Mouse (Mus musculus) right cerebral cortex, adult 2 months (tissue): ENCODE data around the gene Iqcf1.
A peak's percentile ranks its signal among the peaks of the same experiment; 100 is the strongest.
"Not testable (repeated sequence)": the region's sequence is repeated elsewhere in the genome, so short reads cannot be mapped to it uniquely, and the experiment has no call there.

Source experiments
- DNase-seq, 2 experiments: peaks; one replicate each; pipeline ENCODE4 v3.0.0; 2021 to 2022; ENCODE audit warnings: low spot score in 2 of 2

Iqcf1 gene

GRCm38 (mm10) chr9:106482578-106483115, 17.1 kb upstream of the Iqcf1 start:
- DNase-seq = no peak

- DNase-seq = no peak
Observed at GRCm38 (mm10) chr9:106483136-106483535, 16.6 kb upstream of the Iqcf1 start.

GRCm38 (mm10) chr9:106483606-106484005, 16.2 kb upstream of the Iqcf1 start:
- DNase-seq = no peak

- no peak for DNase-seq
Observed at GRCm38 (mm10) chr9:106485076-106485475, 14.7 kb upstream of the Iqcf1 start.

- DNase-seq = not testable (repeated sequence)
Observed at GRCm38 (mm10) chr9:106487602-106488001, 12.2 kb upstream of the Iqcf1 start.

- no peak for DNase-seq
Observed at GRCm38 (mm10) chr9:106501846-106502245, 2.1 kb downstream of the Iqcf1 start.

- DNase-seq = no peak
Observed at GRCm38 (mm10) chr9:106504246-106504645, 4.5 kb downstream of the Iqcf1 start.

GRCm38 (mm10) chr9:106509356-106509755, 9.6 kb downstream of the Iqcf1 start:
- peak in 1 of 2 experiments; percentile 19 for DNase-seq

- DNase-seq = peak; percentile 10 to 15
Observed at GRCm38 (mm10) chr9:106512729-106513450, 13.1 kb downstream of the Iqcf1 start.

- no peak for DNase-seq
Observed at GRCm38 (mm10) chr9:106513566-106513965, 13.8 kb downstream of the Iqcf1 start.

- DNase-seq = no peak
Observed at GRCm38 (mm10) chr9:106514273-106514672, 14.5 kb downstream of the Iqcf1 start, which contains the start of gene Iqcf5. Iqcf5 (plus strand) TSS chr9:106514573.

- DNase-seq = no peak
Observed at GRCm38 (mm10) chr9:106519433-106519832, 19.7 kb downstream of the Iqcf1 start.

GRCm38 (mm10) chr9:106519909-106520308, 20.1 kb downstream of the Iqcf1 start:
- no peak for DNase-seq

- DNase-seq = peak; percentile 25 to 32
Observed at GRCm38 (mm10) chr9:106531833-106532232, 32.1 kb downstream of the Iqcf1 start.

- no peak for DNase-seq
Observed at GRCm38 (mm10) chr9:106534296-106534695, 34.5 kb downstream of the Iqcf1 start.

GRCm38 (mm10) chr9:106534975-106535374, 35.2 kb downstream of the Iqcf1 start:
- DNase-seq = peak; percentile 15 to 20
